ENCODE assay signal across 23 mouse cellular contexts in genomic region chr10:118052477-118052876, GRCm38 (mm10).
A peak's percentile ranks its signal among the peaks of the same experiment; 100 is the strongest.
DNase-seq lines count a peak whose midpoint lies in the region; ATAC-seq and TF ChIP-seq lines count a peak whose summit lies in the region.
"Had no signal": no experiment of that assay in that cellular context is flagged by ENCODE, and none has a peak within 500 bp of the region (broad histone marks: within the 10 kb centered on the region; RNA-seq: fewer than 3 reads in every experiment).

No protein-coding gene starts in this region.

- H3K27ac ChIP-seq in liver, adult 2 months (replicated peaks; ENCODE audit: insufficient read depth, low read depth, low read length): no peak overlapping the region; the same call in 1 of the 2 replicates
- H3K27ac ChIP-seq in bone marrow macrophage, adult 2 months (ENCODE audit: insufficient read depth, low read depth, low read length): peak overlapping the region; percentile 95
- H3K27ac ChIP-seq in macrophage: peak overlapping the region; percentile 93
- H3K27ac ChIP-seq: embryonic facial prominence, embryonic 12.5 days; heart, embryonic 13.5 days; hindbrain, embryonic 14.5 days; intestine, embryonic 15.5 days; liver, embryonic 15.5 days; neural tube, embryonic 12.5 days; stomach, postnatal 0 days had no signal

- no peak for TF ChIP-seq POLR2A in liver, adult 2 months (IDR thresholded peaks at IDR 0.05; ENCODE audit: extremely low read depth, insufficient read depth, low read length)
- no peak for TF ChIP-seq POLR2A in bone marrow macrophage, adult 2 months (IDR thresholded peaks at IDR 0.05; ENCODE audit: borderline replicate concordance, low read depth, low read length)

- H3K9ac ChIP-seq in liver, adult 2 months (ENCODE audit: low read depth, low read length): no peak overlapping the region
- H3K9ac ChIP-seq: embryonic facial prominence, embryonic 12.5 days; heart, embryonic 13.5 days; hindbrain, embryonic 14.5 days; intestine, embryonic 15.5 days; liver, embryonic 15.5 days; neural tube, embryonic 12.5 days had no signal

- no peaks in the 10 kb centered on the region for H3K27me3 ChIP-seq in liver, adult 2 months (ENCODE audit: control insufficient read depth, insufficient read depth, low read length)
- H3K27me3 ChIP-seq: embryonic facial prominence, embryonic 12.5 days; heart, embryonic 13.5 days; intestine, embryonic 15.5 days; liver, embryonic 15.5 days; neural tube, embryonic 12.5 days; Patski had no signal

- H3K36me3 ChIP-seq in liver, adult 2 months (ENCODE audit: control insufficient read depth, insufficient read depth, low read length): no peaks in the 10 kb centered on the region
- H3K36me3 ChIP-seq in macrophage (ENCODE audit: inconsistent target): no peaks in the 10 kb centered on the region
- H3K36me3 ChIP-seq: embryonic facial prominence, embryonic 12.5 days; heart, embryonic 13.5 days; intestine, embryonic 15.5 days; liver, embryonic 15.5 days; neural tube, embryonic 12.5 days had no signal

- TF ChIP-seq CTCF in liver, adult 2 months (IDR thresholded peaks at IDR 0.05; ENCODE audit: low read depth, low read length): no peak
- TF ChIP-seq CTCF in bone marrow macrophage, adult 2 months (IDR thresholded peaks at IDR 0.05; ENCODE audit: low read depth, low read length): no peak

- no peak for ATAC-seq in inflammation-experienced regulatory T-cells, adult 6 months
- ATAC-seq: forebrain, embryonic 14.5 days; intestine, embryonic 15.5 days; Patski had no signal

- 79% methylated on average over 12 of the region's 12 CpGs for WGBS in liver, adult 2 months
- WGBS in macrophage (ENCODE audit: missing documents): 70% methylated on average over 12 of the region's 12 CpGs

- DNase-seq in liver, adult 2 months (ENCODE audit: extremely low read depth, low read depth, low spot score): peak; percentile 5
- no peak for DNase-seq in liver
- DNase-seq in layer of hippocampus, postnatal 14 days (ENCODE audit: low spot score in 2 of 2): no peak
- DNase-seq in gastrocnemius, adult 8-10 months (ENCODE audit: low spot score in 2 of 2): no peak
- DNase-seq: adrenal gland, postnatal 25 days; cerebellum, adult 9-11 months; heart, postnatal 36 days; kidney, adult 9 months; kidney, postnatal 25 days; lung, postnatal 10 days had no signal

- H3K79me2 ChIP-seq in liver, adult 2 months (ENCODE audit: control insufficient read depth, insufficient read depth, low read length): no peaks in the 10 kb centered on the region
- H3K79me2 ChIP-seq in macrophage (ENCODE audit: inconsistent target): no peaks in the 10 kb centered on the region

- H3K4me1 ChIP-seq in liver, adult 2 months (ENCODE audit: control insufficient read depth, insufficient read depth, low read length): peaks cover 2% of the 10 kb centered on the region; the same call in 1 of the 2 replicates
- peaks cover 27% of the 10 kb centered on the region for H3K4me1 ChIP-seq in bone marrow macrophage, adult 2 months (ENCODE audit: control insufficient read depth, insufficient read depth, low read length)
- H3K4me1 ChIP-seq: embryonic facial prominence, embryonic 12.5 days; intestine, embryonic 15.5 days; liver, embryonic 15.5 days; neural tube, embryonic 12.5 days had no signal

- H3K4me3 ChIP-seq in liver, adult 2 months (ENCODE audit: insufficient read depth, low read depth, low read length): no peak overlapping the region
- H3K4me3 ChIP-seq in bone marrow macrophage, adult 2 months (ENCODE audit: insufficient read depth, low read length): peak overlapping the region; percentile 43
- H3K4me3 ChIP-seq in macrophage (ENCODE audit: inconsistent target): no peak overlapping the region
- H3K4me3 ChIP-seq: embryonic facial prominence, embryonic 12.5 days; erythroblast, embryonic 14.5 days; heart, embryonic 13.5 days; intestine, embryonic 15.5 days; liver, embryonic 15.5 days; neural tube, embryonic 12.5 days had no signal
